Mouse (Mus musculus) induced T-regulatory cell, adult 2 months (primary cell): Measurements from ENCODE around the gene Ncstn.
A peak's percentile ranks its signal among the peaks of the same experiment; 100 is the strongest.

Experiments used
- DNase-seq: peaks from one replicate; pipeline ENCODE4 v3.0.0-alpha.2; 2012; ENCODE audit warnings: low read depth

Gene Ncstn

GRCm38 (mm10) chr1:172027010-172027808 is 55.4 kb downstream of the Ncstn start:
- DNase-seq: peak; percentile 82

GRCm38 (mm10) chr1:172026201-172026901 is 56.2 kb downstream of the Ncstn start:
- DNase-seq: peak; percentile 65

GRCm38 (mm10) chr1:172025201-172025904 is 57.2 kb downstream of the Ncstn start:
- DNase-seq: no peak

GRCm38 (mm10) chr1:172024140-172024895 is 58.3 kb downstream of the Ncstn start:
- DNase-seq: no peak

- DNase-seq: no peak
Observed at GRCm38 (mm10) chr1:172019863-172020521, 62.6 kb downstream of the Ncstn start.

- no peak for DNase-seq
Observed at GRCm38 (mm10) chr1:172019339-172019738, 63.3 kb downstream of the Ncstn start.

GRCm38 (mm10) chr1:172018336-172019311 is 64.0 kb downstream of the Ncstn start:
- no peak for DNase-seq

GRCm38 (mm10) chr1:172017517-172018070 is 65.0 kb downstream of the Ncstn start:
- no peak for DNase-seq

GRCm38 (mm10) chr1:172016660-172017516 is 65.7 kb downstream of the Ncstn start:
- no peak for DNase-seq

- DNase-seq: no peak
Observed at GRCm38 (mm10) chr1:172016031-172016430, 66.6 kb downstream of the Ncstn start.
